Mouse (Mus musculus) thymus, adult 2 months (tissue): Measurements from ENCODE around the gene Cdyl2.

ENCODE experiments used
- CTCF ChIP-seq: fragments of 200-500 bp; IDR thresholded peaks from 2 replicates; pipeline ENCODE4 v1.5.1; 2012; ENCODE audit warnings: mild to moderate bottlenecking, control low read depth, low read length, moderate library complexity, borderline replicate concordance; ENCODE audit not compliant: control insufficient read depth, poor library complexity, insufficient read depth; ENCODE audit errors: extremely low read depth
- POLR2A ChIP-seq: fragments of 200-500 bp; IDR thresholded peaks from 2 replicates; pipeline ENCODE4 v1.6.1; 2012; ENCODE audit warnings: mild to moderate bottlenecking, low read length, control low read depth, moderate library complexity; ENCODE audit not compliant: control insufficient read depth, poor library complexity, insufficient read depth; ENCODE audit errors: extremely low read depth

DNA sequence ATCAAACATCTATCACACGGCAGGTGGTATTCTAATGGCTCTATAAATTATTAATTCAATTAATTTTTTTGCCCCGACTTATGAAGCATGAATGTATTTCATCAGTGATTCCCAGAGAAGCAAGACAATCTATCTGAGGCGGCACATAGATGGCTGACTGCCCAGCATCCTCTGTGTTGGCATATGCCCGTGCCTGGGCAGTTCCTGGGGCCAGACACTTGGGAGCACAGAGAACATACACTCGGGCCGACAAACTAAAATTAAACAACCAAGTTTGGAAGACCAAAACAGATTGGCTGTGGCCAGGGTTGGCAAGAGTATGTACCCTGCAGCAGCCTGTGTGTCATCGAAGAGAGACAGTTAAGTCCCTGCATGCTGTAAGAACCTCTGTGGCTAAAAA is 117.9 kb downstream of the Cdyl2 start:
- no peak for TF ChIP-seq CTCF
- TF ChIP-seq POLR2A, result no peak
